Mouse (Mus musculus): ENCODE data around the gene Hspb9. TPM values are rescaled to one million over a fixed set of nuclear protein-coding genes. Genes with fewer than 3 reads are reported as not detected.

Hspb9 gene
- total and polyA plus RNA-seq, 3 experiments = 0.73 to 2.1 TPM; not detected in 1

DNA sequence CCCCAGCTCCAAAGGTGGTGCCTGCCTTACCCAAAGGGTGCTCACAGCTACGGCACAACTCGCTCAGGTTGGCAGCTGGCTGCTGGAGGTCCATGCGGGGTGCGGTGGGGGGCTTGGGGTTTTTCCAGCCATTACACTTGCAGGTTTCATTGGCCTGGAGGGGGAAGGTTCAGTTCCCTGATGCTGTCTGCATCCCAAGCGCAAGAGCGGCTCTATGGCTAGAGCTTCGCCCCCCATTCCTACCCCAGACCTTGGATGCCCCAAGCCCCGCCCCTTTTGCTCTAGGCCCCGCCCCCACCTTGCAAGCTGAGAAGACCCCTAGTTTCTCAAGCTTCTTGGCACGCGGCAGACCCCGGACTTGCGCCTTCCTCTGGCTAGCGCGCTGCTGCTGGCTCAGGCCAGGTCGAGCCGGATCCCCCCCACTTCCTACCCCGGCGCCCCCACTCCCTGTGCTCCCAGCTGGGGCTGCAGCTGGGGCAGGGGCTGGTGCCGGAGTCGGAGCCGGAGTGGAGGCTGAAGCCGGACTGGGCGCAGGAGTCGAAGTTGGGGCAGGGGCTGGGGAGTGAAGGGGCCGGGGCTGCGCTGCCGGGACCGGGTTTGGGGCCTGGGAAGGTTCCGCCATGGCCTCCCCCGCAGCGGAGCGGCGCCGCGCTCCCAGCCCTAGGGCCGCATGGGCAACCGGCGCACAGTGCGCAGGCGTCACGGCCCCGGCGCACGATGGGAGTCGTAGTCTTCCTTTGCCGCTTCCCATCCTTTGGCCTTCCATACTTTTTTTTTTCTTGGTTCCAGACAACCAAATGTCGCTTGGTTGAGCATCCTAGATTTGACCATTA lies 1.7 kb upstream of the Hspb9 start, which contains the start of gene Kat2a (continued):
- TF ChIP-seq RAD21 (IDR thresholded peaks at IDR 0.05; ENCODE audit: low read depth, low read length) (no peak), USF1 (IDR thresholded peaks at IDR 0.05; ENCODE audit: low read depth, low read length) (no peak; the same call in 1 of the 2 replicates), ZNF384 (IDR thresholded peaks at IDR 0.05; ENCODE audit: low read depth, low read length) (peak; percentile 87), GATA1 (IDR thresholded peaks at IDR 0.05; ENCODE audit: low read depth, low read length) (no peak), TBP (IDR thresholded peaks at IDR 0.05; ENCODE audit: low read depth, low read length) (peak; percentile 66), JUND (IDR thresholded peaks at IDR 0.05; ENCODE audit: low read depth, low read length) (no peak), CHD1 (IDR thresholded peaks at IDR 0.05; ENCODE audit: low read depth, low read length) (no peak), GABPA (IDR thresholded peaks at IDR 0.05; ENCODE audit: low read depth, low read length) (no peak), KAT2A (conservative IDR thresholded peaks at IDR 0.05; ENCODE audit: low read depth, low read length) (peak; percentile 92), NELFE (IDR thresholded peaks at IDR 0.05; ENCODE audit: low read depth, low read length) (peak; percentile 97), EP300 (IDR thresholded peaks at IDR 0.05; ENCODE audit: low read depth in 1 of 2, low read length in 2 of 2) (no peak), E2F4 (IDR thresholded peaks at IDR 0.05; ENCODE audit: borderline replicate concordance, low read depth, low read length) (no peak), MEF2A (IDR thresholded peaks at IDR 0.05; ENCODE audit: extremely low read depth, insufficient replicate concordance, low read depth, low read length, poor library complexity, severe bottlenecking) (no peak), BHLHE40 (IDR thresholded peaks at IDR 0.05; ENCODE audit: borderline replicate concordance, low read depth, low read length) (no peak), TCF12 (IDR thresholded peaks at IDR 0.05; ENCODE audit: low read depth, low read length) (peak; percentile 55), SMC3 (IDR thresholded peaks at IDR 0.05; ENCODE audit: low read depth, low read length) (no peak; the same call in none of the 2 replicates), ELF1 (IDR thresholded peaks at IDR 0.05; ENCODE audit: low read depth, low read length) (peak; percentile 78), MYB (IDR thresholded peaks at IDR 0.05; ENCODE audit: low read depth, low read length) (no peak; the same call in 1 of the 2 replicates), RCOR1 (IDR thresholded peaks at IDR 0.05; ENCODE audit: low read depth, low read length) (peak; percentile 36; the same call in 1 of the 2 replicates), HCFC1 (IDR thresholded peaks at IDR 0.05; ENCODE audit: low read depth, low read length) (peak; percentile 99), MAX (IDR thresholded peaks at IDR 0.05; ENCODE audit: low read length) (peak; percentile 93), ZKSCAN1 (IDR thresholded peaks at IDR 0.05; ENCODE audit: low read depth, low read length) (no peak), MXI1 (IDR thresholded peaks at IDR 0.05; ENCODE audit: low read depth, low read length) (peak; percentile 97), ETS1 (IDR thresholded peaks at IDR 0.05; ENCODE audit: low read depth, low read length) (no peak), TAL1 (IDR thresholded peaks at IDR 0.05; ENCODE audit: low read length) (no peak), POLR2A (IDR thresholded peaks at IDR 0.05; ENCODE audit: control insufficient read depth in 1 of 2, insufficient read depth in 1 of 2, low read depth in 1 of 2, low read length in 2 of 2, poor library complexity in 1 of 2) (peak; percentile 95 to 99)
